Mouse (Mus musculus): ENCODE data around the gene Rbms1.

Gene Rbms1

DNA sequence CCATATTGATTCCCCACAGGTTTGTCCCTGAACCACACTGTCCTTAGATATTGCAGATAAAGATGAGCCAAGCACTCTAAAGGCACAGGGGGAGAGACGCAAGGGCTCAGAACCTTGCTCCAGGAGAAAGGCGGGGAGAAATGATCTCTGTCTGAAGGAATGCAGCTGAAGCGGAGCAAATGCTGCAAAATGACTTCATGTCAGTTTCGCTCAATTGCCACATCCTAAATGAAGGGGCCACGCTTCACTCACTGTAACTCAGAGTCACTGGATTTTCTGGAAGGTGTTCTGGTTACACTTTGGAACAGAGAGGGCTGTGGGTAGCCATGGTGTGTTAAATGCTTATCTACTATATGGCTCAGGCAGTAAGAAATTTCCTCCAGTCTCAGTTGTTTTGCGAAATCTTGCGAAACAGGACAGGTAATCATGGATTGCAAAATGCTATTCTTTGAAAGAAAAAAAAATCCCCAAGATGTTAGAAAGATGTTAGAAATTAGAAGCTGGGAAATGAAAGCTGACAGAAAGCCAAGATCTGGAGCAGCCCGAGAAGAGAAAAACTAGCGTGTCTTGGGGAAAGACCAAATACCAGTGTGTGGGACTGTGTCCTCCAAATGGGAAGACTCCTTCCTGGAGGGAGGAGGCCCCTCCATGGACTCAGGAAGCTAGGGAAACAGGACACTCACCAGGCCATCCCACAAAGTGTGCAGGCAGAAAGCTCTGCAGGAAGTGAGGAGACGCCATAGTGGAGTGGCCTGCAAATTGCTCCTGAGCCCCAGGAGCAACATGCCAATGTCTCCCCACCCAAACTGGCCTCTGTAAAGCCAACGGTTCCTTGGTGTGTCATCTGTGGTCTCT, 155.4 kb downstream of the Rbms1 start:
- no peak for DNase-seq (ENCODE audit: low spot score)

DNA sequence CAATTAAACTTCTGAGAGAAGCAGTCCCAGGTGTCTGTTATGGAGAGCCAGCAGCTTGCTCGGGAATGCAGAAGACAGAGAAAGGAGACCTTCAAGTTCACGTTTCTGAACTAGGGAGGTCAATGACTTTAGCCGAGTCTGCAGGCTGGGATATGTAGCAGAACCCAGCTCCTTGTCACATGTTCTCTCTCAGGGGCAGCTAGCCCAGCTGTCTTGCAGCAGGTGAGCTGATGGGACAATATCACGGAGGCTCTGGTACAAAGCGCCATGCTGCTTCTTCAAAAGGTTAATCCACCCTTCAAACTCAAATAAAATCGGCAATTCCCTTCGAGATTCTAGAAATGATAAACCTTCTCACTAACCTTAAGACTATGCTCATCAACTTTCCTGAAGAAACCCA, 158.2 kb downstream of the Rbms1 start:
- no peak for DNase-seq (ENCODE audit: low spot score)

- no peak for DNase-seq (ENCODE audit: low spot score)
These were observed 159.6 kb downstream of the Rbms1 start for GRCm38 (mm10) chr2:60803377-60803776.

- no peak for DNase-seq (ENCODE audit: low spot score)
These were observed 160.2 kb downstream of the Rbms1 start for GRCm38 (mm10) chr2:60802828-60803227.

DNA sequence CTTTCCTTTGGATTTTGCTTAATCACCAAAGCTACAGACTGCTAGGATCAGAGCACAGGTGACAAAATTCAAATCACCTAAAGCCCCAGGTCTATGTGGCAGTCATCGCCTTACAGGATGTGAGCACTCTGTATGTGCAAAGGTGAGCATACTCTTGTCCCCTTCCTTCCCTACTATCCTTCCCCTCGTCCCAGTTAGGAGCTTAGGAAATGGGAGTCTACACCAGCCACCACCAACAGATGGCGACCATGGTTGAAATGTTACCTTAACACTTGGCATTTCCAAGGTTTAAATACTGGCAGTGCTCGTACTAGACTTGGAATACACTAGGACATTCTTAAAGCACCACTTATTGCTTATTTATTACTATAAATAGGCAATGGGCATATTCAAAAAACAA, 160.8 kb downstream of the Rbms1 start:
- no peak for DNase-seq (ENCODE audit: low spot score)

- DNase-seq (ENCODE audit: low spot score), result no peak
These were observed 161.3 kb downstream of the Rbms1 start for GRCm38 (mm10) chr2:60801571-60802155.

- no peak for DNase-seq (ENCODE audit: low spot score)
These were observed 162.0 kb downstream of the Rbms1 start for GRCm38 (mm10) chr2:60800921-60801558.

DNA sequence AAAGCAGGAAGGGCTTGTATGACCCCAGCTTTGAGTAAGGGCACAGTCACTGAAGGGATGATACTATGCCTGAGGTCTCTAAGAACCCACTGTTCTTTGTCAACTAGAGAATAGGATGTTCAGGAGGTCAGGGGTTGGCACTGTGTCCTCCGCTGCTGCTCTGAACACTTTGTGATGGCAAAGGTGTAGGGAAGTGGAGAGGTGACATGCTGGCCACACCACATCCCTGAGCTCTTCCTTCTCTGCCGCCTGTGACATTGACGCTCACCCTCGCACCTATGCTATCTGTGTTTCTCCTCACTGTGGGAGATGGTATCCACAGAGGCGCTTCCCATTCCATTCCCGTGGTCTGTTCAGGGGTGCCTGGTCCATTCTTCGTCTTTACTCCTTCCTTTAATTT, 163.2 kb downstream of the Rbms1 start:
- DNase-seq (ENCODE audit: low spot score), result no peak

DNA sequence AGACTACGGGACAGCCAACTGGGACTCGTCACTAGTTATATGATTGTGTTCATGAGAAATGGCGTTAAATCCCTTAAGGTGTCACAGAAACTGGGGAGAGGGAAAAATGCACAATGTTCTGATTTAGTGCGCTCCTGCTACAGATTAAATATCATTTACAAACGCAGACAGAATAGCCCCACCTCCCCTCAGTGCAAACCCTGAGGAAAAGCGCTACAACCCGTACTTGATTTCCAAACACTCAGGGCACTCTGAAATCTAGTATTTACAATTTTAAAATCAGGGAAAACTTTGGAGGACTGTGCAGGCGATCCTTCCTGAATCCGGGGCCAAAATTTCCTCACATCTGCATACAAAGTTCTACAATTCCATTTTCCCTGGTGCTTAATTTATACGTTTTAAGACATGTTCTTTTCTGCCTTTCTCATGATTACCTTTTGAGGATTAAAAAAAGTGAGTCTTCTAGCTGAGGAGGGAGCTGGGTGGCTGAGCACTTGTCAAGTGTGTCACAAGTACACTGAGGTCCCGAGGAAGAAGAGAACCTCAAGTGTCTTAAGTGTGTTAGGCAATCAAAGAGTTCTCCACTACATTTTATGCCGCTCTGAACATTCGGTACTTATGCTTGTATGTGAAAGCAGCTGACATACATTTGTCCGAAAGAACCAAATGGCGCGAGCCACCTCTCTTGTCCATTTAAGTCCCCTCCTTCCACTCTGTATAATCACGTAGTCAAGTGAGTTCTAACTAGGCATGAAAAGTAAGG, 164.0 kb downstream of the Rbms1 start:
- DNase-seq (ENCODE audit: low spot score), result no peak

DNA sequence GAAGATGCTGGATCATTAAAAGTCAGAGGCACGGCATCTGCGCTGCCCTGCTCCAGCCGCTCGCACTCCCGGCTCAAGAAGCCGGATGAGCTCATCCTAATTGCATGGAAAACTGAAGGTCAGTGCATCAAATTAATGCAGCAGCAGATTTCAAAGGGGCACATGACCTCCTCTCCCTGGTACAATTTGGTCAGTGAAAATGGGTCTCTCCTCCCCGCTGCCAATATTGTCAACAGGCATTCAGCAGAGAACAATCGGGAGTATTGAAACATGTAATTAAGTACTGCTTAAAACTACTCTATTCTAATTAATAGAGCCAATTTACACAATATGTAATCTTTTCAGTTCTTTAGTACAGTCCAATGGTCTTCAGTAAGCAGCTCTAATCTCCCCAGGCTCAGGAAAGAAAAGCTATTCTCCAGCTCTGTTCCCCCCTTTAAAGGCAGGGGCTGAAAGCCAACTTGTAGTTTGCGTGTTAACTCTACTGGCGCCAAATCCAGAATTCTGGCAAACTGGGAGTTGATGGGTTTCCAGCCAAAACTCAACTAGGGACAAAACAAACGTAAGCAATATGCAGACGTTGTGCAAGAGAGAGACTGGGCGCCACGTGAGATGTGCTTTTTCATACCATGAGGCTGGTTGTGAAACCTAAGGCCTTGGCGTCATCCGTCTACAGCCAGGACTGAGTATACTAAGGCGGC, 165.9 kb downstream of the Rbms1 start:
- DNase-seq (ENCODE audit: low spot score), result no peak

GRCm38 (mm10) chr2:60796616-60796968, 166.4 kb downstream of the Rbms1 start:
- no peak for DNase-seq (ENCODE audit: low spot score)

DNA sequence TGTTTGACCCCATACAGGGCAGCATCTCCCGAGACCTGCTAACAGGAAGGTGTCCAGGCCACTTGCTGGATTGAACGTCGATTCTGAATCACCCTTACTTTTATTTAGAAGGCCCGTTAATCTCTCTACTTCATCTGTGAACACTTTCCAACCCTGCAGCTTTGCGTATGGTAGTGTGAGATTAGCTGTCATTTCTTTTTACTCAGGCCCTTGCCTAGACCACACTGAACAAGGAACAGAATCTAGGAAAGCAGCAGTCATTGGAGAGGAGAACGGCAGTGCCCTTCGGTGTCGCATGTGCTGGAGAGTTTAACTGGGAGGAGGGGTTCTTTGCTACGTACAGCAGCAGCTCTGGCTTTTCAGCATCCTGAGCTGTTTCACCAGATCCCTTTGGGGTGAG, 167.1 kb downstream of the Rbms1 start:
- no peak for DNase-seq (ENCODE audit: low spot score)

DNA sequence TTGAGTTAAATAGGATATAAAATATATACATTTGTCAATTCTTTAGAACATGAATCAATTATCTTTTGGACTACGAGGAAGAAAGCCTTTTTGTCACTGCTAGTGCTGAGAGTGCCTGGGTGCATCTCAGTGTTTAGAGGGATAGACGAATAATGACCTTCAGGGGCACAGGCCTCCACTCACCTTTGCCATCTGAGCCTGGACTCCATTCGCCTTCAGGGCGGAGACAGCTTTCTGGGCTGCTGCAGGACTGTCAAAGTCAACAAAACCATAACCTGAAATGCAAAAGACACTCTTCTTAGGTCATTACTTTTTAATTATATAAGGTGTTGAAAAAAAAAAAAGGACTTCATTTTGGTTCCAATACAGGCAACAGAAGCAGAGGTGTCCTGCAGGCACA, 170.5 kb downstream of the Rbms1 start:
- DNase-seq (ENCODE audit: low spot score), result no peak

GRCm38 (mm10) chr2:60789126-60789525, 173.9 kb downstream of the Rbms1 start:
- DNase-seq (ENCODE audit: low spot score), result no peak

DNA sequence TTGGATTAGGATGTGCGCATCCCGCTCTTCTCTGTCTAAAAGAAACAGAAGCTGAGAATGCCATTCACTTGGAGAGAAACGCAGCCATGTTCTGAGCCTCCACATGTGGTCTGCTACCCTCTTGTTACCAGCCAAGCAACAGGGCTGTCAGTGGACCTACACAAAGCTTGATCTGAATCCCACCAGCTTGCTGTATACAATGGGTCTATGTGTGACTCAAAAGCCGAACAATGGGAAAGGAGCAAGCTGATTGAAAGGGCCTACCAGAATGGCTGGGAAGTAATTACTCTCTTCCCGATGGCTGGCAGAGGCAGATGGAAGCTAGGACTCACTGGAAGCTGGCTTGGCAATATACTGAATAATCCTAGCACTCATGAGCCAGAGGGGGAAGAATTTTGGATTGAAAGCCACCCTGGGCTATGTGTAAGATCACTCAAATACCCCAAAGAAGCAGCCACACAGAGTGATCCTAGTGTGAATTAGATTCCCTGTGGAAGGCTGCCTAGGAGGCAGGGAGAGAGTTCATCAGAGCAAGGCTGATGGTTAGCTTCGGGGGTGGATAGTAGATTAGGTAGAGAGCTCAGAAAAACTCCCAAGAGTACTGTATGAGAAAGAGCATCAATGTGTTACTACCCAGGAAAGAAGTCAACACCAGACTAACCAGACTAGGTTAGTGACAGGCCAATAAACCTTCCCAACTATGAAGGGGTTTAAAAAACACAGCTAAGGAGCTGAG, 174.7 kb downstream of the Rbms1 start:
- DNase-seq (ENCODE audit: low spot score), result no peak

DNA sequence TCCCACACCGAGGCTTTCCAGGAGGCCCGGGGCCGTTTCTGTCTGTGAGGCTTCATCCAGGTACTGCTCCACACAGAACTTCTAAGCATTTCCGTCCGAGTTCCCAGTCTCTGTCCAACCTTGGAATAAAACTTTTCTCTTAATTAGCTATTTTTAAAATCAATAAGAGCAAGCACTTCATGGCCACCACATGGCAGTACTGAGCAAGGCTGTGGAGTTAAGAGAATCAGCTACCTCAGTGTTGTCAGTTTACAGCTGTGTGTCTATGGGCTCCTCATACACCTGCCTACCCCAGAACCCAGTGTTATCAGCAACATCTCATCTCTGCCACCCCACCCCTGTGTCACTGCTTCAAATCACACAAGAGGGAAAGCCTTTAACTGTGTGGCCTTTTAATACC, 175.9 kb downstream of the Rbms1 start:
- DNase-seq (ENCODE audit: low spot score), result no peak

DNA sequence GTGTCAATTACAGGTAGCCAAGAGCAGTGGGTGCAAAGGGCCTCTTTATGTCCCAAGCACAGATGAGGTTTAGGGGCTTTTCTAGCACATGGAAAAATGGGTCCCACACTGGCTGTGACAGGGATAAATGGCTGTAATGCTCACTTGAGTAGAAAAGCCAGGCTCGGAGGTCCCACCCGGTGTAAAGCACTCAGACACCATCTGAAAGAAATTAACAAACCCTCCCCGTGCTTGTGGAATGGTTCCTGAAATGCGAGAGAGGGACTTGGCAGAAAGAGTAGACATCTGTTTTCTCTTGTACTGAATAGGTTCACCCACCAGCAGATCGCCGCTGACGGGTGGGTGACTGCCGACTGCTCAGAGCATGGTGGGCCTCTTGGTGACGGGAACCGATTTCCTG, 176.7 kb downstream of the Rbms1 start:
- DNase-seq (ENCODE audit: low spot score), result no peak

DNA sequence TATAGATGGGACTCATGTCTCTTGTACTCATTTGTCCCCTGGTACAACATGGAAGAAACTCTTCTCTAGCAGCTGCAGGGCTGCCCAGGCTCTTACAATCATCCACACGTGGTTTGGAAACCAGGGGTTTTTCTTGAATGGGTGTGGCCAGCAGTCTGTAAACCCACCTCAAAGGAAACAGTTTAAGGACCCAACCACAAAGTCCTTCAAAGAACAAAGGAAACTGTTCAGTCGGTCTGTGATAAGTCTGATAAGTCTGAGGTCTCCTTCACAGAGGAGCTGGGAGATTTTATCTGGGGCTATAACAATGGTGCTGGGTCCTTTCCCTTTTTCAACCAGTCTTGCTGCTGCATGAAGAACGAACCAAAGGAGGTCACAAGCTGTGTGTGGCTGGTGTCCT, 188.5 kb downstream of the Rbms1 start:
- DNase-seq (ENCODE audit: low spot score), result no peak

GRCm38 (mm10) chr2:60773592-60773991, 189.4 kb downstream of the Rbms1 start:
- DNase-seq (ENCODE audit: low spot score), result peak; percentile 28

DNA sequence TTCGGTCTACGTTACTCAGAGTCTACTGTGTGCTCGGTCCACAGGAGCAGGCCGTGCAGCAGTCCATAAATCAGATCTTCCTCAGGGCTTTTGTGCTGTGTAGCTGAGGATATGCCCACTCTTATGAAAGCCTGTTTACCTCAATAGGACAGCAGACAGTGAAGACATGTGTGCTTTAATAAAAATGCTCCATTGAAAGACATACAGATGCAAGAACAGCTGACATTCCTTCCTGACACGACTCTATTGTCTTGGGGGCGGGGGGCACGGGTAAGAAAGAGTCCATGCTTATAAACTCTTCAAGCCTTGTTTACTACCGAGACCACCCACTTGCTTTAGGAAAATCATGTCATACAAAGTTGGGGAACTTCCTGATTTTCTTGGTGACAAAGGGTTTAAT, 196.6 kb downstream of the Rbms1 start:
- DNase-seq (ENCODE audit: low spot score), result no peak

DNA sequence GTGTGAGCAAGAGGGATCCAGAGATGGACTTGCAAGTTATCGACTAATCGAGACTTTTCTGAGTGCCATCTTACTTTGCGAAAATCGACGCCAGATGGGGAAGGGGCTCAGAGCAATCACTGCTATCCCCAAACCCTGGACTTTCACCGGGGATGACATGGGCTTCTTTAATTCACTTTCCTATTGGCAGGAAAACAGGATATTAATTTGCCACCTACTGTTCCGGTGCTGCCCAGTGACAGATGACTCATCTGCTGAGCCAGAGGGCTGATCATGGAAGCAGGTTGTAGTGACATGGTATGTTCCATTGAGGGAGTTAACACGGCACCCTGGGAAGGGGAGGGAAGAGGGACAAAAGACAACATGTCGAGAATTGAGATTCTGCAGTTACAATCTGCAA, 206.8 kb downstream of the Rbms1 start:
- DNase-seq (ENCODE audit: low spot score), result no peak
